Mouse (Mus musculus) CD4-positive, CD25-positive, alpha-beta regulatory T cell, adult 4 months (primary cell): ENCODE results near the gene Cend1. TPM values are rescaled to one million over a fixed set of nuclear protein-coding genes. Genes with fewer than 3 reads are reported as not detected.
"Not testable (repeated sequence)": the region's sequence is repeated elsewhere in the genome, so short reads cannot be mapped to it uniquely, and the experiment has no call there.

Source experiments
- ATAC-seq: one replicate; pipeline ENCODE4 v1.8.0; 2017
- polyA plus RNA-seq, 2 experiments: library from polyadenylated mRNA; unstranded; fragments of 100-300 nt; shearing (Covaris generic); gene quantifications; one replicate each; pipeline ENCODE4 v1.2.1; 2017

The Cend1 gene
- polyA plus RNA-seq, 2 experiments from 2014 or later: not detected

DNA sequence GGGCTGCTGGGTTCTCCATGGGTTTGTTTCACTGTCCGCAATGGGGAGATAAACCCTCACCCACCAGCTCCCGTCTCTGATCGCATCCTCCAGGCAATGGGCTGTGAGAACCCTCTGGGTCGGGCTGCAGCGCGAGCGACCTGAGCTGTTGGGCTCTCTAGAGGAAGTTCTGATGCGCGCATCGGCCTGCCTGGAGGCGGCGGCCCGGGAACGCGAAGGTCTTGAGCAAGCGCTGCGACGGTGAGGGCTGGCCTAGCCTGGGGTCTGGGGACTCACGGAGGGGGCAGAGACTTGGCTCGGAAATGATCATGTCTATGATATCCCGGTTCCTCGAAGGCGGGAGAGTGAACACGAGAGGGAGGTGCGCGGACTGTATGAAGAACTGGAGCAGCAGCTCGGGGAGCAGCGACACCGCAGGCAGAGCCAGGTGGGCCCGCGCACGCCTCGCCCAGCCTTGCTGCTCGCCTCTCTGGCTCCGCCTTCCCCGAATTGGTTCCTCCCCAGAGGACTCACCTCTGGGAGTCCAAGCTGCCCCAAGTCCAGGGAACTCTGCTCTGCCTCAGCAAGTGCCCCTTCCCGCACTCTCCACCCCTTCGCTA lies 35.4 kb upstream of the Cend1 start:
- ATAC-seq: no peak

DNA sequence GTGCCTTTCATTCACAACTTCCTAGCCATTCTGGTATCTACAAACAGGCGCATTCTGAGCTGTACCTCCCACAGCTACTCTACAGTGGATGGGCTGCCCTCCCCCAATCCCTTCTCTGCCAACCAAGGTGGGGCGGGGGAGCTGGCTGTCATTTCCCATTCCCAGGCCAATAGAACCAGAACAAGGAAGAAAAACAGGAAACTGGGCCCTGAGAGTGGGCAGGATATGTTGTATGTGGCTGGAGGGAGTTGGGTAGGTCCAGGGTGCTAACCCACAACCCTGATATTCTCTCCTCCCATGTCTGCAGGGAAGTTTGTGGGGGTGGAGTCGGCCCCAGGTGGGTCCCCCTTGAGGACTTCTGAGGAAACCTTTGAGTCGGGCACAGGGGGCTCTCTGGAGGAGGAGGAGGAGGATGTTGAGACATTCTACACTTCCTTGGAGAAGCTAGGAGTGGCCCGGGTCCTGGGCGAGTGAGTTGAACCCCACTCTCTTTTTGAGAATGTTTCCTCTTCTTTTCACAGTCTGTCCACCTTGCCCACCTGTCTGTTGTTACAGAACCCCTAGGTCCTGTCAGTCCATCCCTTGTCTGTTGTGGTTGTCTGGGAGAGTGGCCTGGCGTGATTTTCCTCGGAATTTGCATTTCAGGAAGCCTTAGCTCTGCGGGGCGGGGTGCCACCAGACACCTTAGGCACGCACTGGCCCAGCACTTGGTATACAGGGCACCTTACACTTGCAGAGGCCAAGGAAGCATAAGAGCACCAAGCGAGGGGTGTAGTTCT lies 34.7 kb upstream of the Cend1 start:
- no peak for ATAC-seq

DNA sequence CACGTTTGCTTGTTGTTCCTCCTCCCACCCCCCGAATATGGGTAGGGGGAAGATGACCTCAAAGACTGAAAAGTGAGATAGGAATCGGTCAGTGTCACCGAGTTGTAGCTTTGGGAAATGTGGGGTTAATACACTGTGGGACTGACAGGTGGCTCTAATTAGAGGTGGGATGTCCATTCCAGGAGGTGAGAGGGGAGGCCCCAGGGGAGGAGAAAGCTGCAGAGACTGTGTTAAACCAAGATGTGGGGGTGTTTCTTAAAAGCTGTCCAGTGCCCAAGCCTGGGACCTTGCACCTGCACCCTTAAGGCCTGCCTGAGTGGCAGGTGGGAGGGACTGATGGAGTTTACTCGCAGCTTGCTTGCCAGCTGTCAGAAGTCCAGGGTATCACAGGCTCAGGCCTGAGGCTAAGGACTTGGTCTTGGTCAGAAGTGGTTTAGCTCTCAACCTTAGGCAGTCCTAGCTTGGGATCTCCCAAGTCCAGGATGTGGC lies 33.1 kb upstream of the Cend1 start:
- no peak for ATAC-seq

DNA sequence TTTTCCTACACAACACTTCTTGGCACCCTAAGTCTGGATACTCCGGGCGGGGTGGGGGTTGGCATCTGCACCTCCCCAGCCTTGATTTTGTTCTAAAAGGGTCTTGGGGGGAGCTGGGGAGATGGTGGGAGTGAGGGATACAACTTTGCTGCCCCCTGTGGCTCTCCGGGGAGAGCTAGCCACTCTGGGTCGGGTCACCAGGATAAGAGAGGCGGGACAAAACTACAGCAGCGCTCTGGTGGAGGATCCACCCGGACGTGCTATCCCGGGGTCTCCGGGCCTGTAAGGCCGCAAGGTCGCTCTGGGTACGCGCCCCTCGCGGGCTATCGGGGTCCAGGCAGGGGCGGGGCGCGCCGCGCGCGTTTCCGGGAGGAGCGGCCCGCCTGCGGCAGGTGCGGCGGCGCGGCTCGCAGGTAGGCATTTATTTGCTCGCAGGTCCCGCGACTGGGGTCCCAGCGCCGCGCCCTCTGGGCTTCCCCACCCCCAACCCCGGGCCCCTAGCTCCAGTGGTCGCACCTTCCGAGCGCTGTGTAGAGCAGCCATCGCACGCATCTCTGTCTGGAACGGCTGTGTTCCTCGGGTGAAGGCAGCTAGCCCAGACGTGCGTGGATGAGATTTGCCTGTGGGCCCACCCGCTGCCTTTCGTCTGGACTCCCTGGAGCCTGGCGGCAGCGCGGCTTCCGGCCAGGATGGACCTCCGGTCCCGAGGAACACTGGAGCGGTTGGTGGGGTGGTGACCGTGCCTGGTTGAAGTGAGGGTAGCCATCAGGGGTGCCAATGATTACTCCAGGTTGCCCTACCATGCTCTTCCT lies 32.4 kb upstream of the Cend1 start:
- no peak for ATAC-seq

DNA sequence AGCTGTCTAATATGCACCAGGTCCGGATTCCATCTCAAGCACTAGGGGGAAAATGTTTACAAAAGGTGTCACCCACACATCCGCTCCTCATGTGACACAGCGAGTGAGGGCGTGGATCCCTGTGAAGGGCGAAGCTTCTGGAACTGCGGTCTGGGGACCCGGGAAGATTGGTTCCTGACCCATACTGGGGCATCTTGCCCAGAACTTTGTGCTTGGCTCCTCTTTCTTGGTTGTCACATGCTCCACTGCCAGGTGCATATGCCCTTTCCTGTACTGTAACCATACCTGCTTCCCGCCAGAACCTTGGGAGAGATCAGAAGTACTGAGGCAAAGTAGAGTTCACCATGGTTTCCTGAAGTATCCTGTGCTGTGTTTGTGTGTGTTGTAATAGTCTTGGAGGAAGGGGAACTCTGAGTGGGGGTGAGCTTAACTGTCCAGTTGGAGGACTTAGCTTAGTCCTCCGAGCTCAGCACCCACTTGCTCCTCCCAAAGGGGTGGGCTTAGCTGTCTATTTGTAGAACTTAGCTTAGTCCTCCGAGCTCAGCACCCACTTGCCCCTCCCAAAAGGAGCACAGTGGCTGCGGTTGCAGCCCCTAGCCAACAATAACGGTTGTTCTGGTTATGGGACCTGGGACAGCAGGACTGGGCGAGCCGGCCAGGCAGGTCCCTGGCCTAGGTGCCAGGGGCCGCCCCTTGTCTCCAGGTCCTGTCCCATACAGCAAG lies 31.3 kb upstream of the Cend1 start, which contains the start of gene Cracr2b:
Gene Cracr2b, plus strand, starts transcription at position 704 of the 723 bp plus-strand sequence.
- ATAC-seq: no peak

DNA sequence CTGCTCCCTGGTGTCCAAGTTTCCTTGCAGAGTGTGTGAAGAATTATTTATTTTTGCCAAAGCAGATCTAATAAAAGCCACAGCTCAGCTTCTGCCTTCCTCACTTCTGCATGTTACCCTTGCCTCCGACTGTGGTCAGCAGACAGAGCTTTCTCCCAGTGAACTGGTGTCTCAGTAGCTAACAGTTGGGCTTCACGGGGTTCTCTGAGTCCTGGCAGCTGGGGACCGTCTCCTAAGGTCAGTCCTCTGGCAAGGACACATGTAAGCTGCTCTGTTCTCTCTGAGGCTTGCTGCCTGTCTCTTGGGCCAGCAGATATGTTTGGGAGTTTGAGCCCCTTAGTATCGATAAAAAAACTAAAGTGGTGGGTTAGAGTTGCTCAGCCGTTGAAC lies 30.7 kb upstream of the Cend1 start:
- ATAC-seq: no peak

DNA sequence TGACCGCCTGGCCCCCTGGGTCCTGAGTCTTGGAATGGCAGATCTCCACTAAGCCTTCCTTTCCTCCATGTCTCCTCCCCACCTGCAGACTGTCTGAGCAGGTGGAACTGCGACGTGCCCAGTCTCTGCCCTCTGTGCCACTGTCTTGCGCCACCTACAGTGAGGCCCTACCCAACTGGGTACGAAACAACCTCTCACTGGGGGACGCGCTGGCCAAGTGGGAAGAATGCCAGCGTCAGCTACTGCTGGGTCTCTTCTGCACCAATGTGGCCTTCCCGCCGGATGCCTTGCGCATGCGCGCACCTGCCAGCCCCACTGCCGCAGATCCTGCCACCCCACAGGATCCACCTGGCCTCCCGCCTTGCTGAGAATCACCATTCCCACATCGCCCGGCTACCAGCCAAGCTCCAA lies 30.0 kb upstream of the Cend1 start:
- no peak for ATAC-seq

DNA sequence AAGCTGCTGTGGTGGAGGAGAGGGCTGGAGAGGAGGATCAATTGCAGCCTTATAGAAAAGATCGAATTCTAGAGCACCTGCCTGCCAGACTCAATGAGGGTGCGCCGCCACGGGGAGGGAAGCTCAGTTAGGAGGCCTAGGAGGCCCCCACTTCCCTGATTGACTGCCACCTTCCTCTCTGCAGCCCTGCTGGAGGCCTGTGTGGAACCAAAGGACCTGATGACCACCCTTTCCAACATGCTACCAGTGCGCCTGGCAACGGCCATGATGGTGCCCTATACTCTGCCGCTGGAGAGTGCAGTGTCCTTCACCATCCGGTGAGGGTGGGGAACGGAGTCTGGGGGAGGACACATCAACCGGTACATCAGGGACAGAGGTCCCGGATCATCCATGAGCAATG lies 29.4 kb upstream of the Cend1 start:
- ATAC-seq: no peak

DNA sequence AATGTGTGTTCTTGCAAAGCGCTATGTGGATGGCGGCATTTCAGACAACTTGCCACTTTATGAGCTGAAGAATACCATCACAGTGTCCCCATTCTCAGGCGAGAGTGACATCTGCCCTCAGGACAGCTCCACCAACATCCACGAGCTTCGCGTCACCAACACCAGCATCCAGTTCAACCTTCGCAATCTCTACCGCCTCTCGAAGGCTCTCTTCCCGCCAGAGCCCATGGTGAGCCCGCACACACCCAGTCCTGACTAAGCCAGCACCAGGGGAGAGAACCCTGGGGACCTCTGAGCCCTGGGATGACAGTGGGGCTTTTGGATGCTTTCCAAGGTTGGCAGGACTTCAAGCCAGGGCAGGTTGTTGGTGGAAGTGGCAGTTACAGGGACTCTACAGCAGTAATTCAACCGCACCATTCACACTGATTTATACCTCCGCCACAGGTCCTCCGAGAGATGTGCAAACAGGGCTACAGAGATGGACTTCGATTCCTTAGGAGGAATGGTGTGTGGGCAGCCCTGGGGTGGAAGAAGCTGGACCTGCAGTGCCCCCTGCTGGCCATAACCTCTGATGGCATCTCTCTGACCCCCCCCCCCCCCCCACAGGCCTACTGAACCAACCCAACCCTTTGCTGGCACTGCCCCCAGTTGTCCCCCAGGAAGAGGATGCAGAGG lies 28.8 kb upstream of the Cend1 start:
- no peak for ATAC-seq

DNA sequence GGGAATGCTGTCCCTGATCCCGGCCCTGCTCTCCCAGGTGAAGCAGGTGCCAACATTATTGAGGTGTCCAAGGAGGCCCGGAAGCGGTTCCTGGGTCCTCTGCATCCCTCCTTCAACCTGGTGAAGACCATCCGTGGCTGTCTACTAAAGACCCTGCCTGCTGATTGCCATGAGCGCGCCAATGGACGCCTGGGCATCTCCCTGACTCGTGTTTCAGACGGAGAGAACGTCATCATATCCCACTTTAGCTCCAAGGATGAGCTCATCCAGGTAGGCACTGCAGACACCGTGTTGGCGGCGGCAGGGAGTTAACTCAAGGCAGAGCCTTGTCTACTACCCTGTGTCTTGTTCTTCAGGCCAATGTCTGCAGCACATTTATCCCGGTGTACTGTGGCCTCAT lies 27.9 kb upstream of the Cend1 start:
- ATAC-seq: no peak

DNA sequence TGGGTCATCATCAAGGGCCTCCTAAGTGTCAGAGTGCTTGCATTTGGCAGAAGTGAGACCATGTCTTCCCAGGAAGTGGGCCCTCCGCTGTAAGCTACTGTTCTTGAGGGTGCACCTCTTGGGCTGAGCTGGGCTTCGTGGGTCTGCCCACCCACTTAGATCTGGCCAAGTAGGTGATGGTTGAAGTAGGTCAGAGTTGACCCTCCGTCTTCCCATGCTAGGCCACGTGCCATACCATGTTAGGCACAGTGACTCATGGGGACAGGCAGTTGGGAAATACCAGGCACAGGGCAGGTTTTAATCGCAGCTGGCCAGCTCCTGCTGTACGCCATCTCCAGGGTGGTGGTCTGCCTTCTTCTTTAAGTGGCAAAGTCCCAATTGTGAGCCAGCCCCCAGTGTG lies 27.4 kb upstream of the Cend1 start:
- no peak for ATAC-seq

DNA sequence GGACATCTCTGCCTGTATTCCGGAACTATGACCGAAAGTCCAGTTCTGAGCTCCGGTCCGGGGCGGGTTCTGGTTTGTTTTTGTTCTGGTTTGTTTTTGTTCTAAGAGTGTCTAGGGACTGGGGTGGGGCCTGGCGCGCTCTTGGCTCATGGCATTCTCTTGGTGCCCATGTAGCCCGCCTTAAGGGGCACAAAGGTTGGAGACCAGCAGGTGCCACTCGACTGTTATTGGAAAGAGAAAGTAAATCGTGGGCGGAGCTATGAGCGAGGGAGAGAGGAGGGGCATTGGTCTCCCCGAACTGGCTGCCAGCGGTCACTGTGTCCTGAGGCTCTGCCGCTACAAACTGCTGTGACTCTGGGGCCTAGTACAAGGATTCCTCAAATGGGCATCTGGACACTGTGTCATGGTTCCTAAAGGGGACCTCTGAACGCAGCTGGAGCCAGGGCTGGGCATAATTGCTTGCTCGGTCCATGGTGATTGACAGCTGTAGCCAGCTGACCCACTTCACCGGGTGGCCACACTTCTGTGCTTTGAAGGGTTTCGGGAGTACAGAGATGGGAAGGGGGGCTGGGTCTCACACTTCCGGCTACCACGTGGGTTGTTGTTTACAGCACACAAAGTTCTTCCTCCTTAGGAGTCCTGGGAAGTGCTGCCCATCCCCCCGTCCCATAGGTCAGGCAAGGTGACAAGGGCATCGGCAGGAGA lies 26.5 kb upstream of the Cend1 start:
- ATAC-seq: peak; percentile 40

DNA sequence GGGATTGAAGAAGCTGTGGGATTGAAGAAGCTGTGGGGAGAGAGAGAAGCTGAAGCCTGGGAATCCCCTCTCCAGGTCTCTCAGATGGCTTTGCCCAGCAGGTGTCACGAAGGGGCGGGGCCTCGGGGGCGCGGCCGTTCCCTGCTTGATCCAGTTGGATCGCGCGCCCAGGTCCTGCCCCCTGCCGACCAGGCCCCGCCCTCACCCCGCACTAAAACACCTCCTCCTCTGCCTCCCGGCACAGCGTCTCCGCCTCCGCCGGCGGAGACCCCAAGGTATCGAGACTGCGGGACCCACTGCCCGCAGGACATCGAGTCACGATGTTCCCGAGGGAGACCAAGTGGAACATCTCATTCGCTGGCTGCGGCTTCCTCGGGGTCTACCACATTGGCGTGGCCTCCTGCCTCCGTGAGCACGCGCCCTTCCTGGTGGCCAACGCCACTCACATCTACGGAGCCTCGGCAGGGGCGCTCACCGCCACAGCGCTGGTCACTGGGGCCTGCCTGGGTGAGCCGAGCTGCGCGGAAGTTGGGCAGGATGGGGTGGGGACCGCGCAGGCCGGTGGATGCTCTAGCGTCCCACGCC lies 25.8 kb upstream of the Cend1 start, which contains the start of gene Pnpla2:
Gene Pnpla2, plus strand, starts transcription at position 232 of the 585 bp plus-strand sequence.
- ATAC-seq: peak; percentile 87

DNA sequence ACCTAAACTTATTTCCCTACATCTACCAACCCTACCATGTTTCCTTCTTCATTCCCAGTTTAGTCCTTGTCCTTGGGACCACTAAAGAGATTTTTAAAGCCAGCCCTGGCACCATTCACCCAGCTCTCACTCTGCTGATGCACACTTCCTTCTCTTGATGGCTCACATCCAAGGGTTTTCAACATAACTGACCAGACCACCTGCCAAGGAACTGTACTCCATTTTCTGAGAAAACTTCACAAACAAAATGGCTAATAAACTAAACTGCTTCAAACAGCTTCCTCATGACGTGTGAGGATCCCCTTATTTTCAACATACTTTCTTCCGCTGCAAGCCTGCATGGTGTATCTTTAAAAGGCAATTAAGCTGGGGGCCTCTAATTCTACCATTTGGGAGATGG lies 24.3 kb upstream of the Cend1 start:
- ATAC-seq: no peak

DNA sequence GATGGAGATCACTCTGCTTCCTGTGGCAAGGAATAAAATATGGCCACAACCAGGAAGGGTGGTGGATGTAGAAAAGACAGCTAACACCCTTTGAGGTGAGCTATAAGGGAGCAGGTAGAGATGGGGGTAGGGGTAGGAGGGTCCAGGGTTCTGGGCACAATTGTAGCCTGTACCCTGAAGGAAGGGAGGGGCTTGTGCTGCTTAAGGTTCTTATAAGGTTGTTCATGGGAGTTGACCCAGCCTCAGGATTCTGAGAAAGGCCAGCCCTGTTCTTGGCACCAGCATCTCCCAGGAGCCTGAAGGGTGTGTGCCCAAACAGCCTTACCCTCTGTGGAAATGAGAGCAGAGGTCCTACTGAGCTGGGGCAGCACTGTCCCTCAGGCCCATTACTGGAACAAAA lies 22.6 kb upstream of the Cend1 start:
- no peak for ATAC-seq

DNA sequence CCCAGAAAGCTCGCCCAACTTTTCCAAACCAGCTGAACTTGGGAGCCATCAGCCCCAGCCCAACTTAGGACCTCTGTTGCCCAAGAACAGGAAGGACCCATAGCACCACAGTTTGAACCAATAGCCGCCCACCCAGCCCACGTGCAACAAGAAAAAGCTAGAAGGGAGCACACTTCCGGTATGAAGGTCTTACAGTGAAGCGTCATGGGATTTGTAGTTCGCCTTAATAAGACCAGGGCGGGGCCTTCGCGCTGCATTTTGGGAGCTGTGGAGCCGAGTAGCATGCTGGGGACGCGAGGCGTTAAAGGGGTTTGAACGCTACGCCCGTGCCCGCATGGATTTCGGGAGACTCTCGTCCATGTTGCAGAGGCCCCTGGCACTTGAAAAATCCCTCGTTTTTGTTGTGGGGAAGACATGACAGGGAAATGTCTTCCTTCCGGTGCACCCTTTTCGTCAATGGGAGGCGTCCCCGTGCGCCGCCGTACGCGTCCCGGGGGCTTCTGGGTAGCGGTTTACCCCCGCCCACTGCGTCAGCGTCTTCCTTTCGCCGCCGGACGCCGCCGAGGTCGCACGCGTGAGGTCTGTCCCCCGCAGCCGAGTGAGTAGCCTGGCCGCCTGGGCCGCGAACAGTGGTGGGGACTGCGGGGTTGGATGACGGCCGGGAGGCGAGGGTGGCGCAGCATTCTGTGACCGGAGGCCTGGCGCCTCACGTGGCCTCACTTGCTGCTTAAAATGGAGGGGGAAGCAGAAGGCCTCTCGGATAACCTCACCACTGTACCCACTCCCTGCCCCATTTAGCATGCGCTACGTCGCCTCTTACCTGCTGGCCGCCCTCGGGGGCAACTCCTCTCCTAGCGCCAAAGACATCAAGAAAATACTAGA lies 18.1 kb upstream of the Cend1 start, which contains the start of gene Rplp2:
Gene Rplp2, plus strand, starts transcription at position 261 of the 882 bp plus-strand sequence.
- peak; percentile 89 for ATAC-seq

DNA sequence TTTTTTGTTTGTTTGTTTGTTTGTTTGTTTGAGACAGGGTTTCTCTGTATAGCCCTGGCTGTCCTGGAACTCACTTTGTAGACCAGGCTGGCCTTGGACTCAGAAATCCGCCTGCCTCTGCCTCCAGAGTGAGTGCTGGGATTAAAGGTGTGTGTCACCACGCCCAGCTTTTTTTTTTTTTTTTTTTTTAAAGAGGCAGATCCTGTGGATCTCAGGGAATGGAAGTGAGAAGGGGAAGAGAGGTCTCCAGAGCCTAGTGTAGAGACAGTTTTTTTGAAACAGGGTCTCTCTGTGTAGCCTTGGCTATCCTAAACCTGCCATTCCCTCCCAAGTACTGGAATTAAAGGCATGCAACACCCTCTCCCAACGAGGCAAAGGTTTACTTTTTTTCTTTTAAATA lies 17.1 kb upstream of the Cend1 start:
- ATAC-seq: not testable (repeated sequence)

DNA sequence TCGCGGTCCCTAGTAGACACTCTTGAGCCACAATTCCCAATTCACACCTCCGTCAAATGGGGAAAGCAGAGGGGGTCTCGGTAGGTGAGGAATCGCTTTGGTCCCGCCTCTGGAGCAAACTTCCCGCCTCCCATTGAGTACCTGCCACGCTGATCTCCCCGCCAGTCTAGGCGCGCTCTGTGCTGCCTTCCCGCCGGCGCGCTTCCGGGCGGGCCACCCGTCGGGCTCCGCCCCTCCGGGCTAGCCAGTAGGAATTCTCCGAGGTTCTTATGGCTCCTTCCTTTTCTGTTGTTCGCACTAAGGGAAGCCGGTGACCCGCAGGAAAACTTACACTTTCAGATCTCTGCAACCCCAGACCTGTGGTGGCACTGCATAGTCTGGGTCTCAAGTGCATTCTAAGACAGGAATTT lies 14.5 kb upstream of the Cend1 start, which contains the start of gene Pidd1:
Gene Pidd1, minus strand, starts transcription at position 198 of the 410 bp plus-strand sequence.
- ATAC-seq: peak; percentile 47

DNA sequence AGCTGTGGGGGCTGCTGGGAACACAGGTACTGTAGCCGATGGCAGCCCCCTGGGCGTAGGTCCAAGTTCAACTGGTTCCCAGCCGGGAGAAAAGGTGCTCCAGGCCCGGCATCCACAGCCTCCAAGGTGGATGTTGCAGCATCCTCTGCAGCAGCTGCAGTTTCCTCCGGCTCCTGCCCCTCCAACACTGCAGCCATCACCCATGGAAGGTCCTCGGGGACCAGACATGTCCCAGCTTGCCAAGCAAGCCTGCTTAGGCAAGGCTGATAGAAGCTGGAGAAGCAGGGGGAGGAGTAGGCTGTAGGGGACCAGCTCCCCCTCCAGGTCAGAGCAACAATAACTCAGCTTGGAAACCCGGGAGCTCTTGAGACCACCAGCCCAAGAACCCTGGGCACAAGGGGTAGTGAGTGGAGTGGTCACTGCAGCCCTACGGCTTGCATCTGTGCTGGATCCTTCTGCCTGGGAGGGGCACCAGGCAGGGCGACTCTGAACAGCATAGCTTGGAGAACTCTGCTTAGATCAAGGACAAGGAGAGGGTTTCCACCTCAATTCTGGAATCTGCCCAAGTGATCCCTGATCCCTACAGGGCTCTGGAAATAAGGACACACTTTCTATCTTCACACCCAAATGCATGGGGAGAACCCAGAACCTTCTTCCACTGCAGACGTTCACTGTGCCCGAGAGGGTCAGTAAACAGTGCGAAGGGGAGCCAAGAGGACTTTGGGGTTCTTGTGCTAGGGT lies 14.0 kb upstream of the Cend1 start:
- ATAC-seq: no peak
